Mouse (Mus musculus): ENCODE results near the gene Pcsk5. TPM values are rescaled to one million over a fixed set of nuclear protein-coding genes. Genes with fewer than 3 reads are reported as not detected.

Pcsk5 gene
- polyA plus RNA-seq, 1 experiment: not detected

DNA sequence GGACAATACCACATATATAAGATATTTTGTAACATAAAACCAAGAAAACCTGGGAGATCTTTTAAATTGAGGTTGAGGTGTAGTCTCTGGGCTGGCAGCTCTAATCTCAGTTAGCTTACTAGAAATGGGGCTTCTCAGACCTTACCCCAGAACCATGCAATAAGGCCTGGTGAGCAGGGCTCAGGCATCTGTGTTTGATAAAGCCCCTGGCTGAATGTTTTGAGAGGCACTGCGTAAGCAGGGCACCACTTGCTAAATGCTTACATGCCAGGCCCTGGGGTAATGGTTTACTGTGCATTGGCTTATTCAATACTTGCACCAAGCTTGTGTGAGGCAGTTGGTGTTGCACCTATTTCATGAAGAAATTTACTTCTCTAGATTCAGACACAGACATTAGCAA, 247.1 kb downstream of the Pcsk5 start:
- Histone ChIP-seq H3K27me3 (ENCODE audit: control insufficient read depth, insufficient read depth, insufficient read length) (no peaks in the 10 kb centered on the region), H3K4me2 (ENCODE audit: low read depth) (no peak overlapping the region), H3K79me2 (ENCODE audit: control insufficient read depth, insufficient read depth) (no peaks in the 10 kb centered on the region), H3ac (ENCODE audit: control insufficient read depth, insufficient read length) (no peak overlapping the region), H3K4me3 (no peak overlapping the region), H3K36me3 (ENCODE audit: control insufficient read depth, insufficient read depth) (no peaks in the 10 kb centered on the region)
- TF ChIP-seq CEBPB (IDR thresholded peaks at IDR 0.05; ENCODE audit: insufficient read depth, poor library complexity, severe bottlenecking) (no peak), MYOG (IDR thresholded peaks at IDR 0.05; ENCODE audit: control insufficient read depth in 1 of 3, insufficient read depth in 1 of 3, insufficient read length in 2 of 3, low read depth in 2 of 3) (no peak), USF1 (IDR thresholded peaks at IDR 0.05; ENCODE audit: low read depth) (no peak), TCF3 (IDR thresholded peaks at IDR 0.05; ENCODE audit: insufficient read length, low read depth) (no peak), TCF12 (IDR thresholded peaks at IDR 0.05; ENCODE audit: insufficient read depth, poor library complexity, severe bottlenecking) (no peak), E2F4 (IDR thresholded peaks at IDR 0.05; ENCODE audit: insufficient read depth) (no peak), REST (IDR thresholded peaks at IDR 0.05; ENCODE audit: insufficient read depth, insufficient read length) (no peak), POLR2A (IDR thresholded peaks at IDR 0.05; ENCODE audit: insufficient read length, low read depth) (no peak), MYOD1 (IDR thresholded peaks at IDR 0.05; ENCODE audit: control insufficient read depth in 1 of 3, insufficient read length in 2 of 3, low read depth in 2 of 3) (no peak), POLR2AphosphoS2 (IDR thresholded peaks at IDR 0.05; ENCODE audit: insufficient read length, low read depth) (no peak), SRF (IDR thresholded peaks at IDR 0.05; ENCODE audit: control insufficient read depth, insufficient read length, low read depth) (no peak), MAX (IDR thresholded peaks at IDR 0.05; ENCODE audit: low read depth) (no peak)

DNA sequence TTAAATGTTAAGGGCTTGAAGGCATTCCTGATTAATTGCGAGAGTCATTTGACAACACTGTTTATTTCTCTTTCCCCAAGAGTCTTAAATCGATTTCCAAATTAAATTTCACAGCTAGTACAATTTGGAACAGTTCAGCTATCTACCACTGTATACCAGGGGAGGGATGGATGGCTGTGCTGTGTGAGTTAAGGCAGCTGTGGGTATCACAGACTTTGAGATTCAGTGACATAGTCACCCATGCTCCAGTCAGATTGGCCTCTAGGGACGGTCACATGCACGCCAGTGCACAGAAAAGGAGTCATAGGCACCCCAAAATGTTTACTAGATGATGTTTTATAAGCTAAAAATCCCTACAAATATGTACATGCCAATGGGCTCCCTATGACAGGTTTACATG, 260.0 kb downstream of the Pcsk5 start:
- no peaks in the 10 kb centered on the region for H3K36me3 ChIP-seq (ENCODE audit: control insufficient read depth, insufficient read depth)
- H3K4me2 ChIP-seq (ENCODE audit: low read depth): no peak overlapping the region
- H3K27me3 ChIP-seq (ENCODE audit: control insufficient read depth, insufficient read depth, insufficient read length): no peaks in the 10 kb centered on the region
- no peak overlapping the region for H3K4me3 ChIP-seq
- H3ac ChIP-seq (ENCODE audit: control insufficient read depth, insufficient read length): no peak overlapping the region
- TF ChIP-seq REST (IDR thresholded peaks at IDR 0.05; ENCODE audit: insufficient read depth, insufficient read length): no peak
- TF ChIP-seq MAX (IDR thresholded peaks at IDR 0.05; ENCODE audit: low read depth): no peak
- TF ChIP-seq TCF12 (IDR thresholded peaks at IDR 0.05; ENCODE audit: insufficient read depth, poor library complexity, severe bottlenecking): no peak
- no peak for TF ChIP-seq TCF3 (IDR thresholded peaks at IDR 0.05; ENCODE audit: insufficient read length, low read depth)
- TF ChIP-seq SRF (IDR thresholded peaks at IDR 0.05; ENCODE audit: control insufficient read depth, insufficient read length, low read depth): no peak
- TF ChIP-seq CEBPB (IDR thresholded peaks at IDR 0.05; ENCODE audit: insufficient read depth, poor library complexity, severe bottlenecking): no peak
- TF ChIP-seq MYOG (IDR thresholded peaks at IDR 0.05; ENCODE audit: control insufficient read depth in 1 of 3, insufficient read depth in 1 of 3, insufficient read length in 2 of 3, low read depth in 2 of 3): no peak
- H3K79me2 ChIP-seq (ENCODE audit: control insufficient read depth, insufficient read depth): no peaks in the 10 kb centered on the region

DNA sequence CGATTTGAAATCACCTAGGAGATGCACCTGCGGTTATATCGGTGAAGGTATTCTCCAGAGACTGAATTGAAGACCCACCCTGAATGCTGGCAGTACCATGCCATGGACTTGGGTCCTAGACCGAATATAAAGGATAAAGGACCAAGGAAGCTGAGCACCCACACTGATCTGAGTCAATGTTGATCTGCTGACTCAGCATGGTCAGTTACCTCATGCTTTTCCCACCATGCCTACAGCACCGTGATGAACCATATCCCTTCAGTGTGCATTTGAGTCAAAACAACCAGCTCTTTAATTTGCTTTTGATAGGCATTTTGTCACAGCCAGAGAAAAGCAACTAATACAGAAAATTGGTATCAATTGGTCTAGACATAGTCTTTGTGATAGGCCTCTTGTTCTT, 262.9 kb downstream of the Pcsk5 start:
- TF ChIP-seq TCF3 (IDR thresholded peaks at IDR 0.05; ENCODE audit: insufficient read length, low read depth): no peak
- no peak for TF ChIP-seq MAX (IDR thresholded peaks at IDR 0.05; ENCODE audit: low read depth)
- no peak for TF ChIP-seq REST (IDR thresholded peaks at IDR 0.05; ENCODE audit: insufficient read depth, insufficient read length)
- TF ChIP-seq MYOD1 (IDR thresholded peaks at IDR 0.05; ENCODE audit: control insufficient read depth in 1 of 3, insufficient read length in 2 of 3, low read depth in 2 of 3): no peak
- TF ChIP-seq E2F4 (IDR thresholded peaks at IDR 0.05; ENCODE audit: insufficient read depth): no peak
- no peak for TF ChIP-seq USF1 (IDR thresholded peaks at IDR 0.05; ENCODE audit: low read depth)
- no peak for TF ChIP-seq MYOG (IDR thresholded peaks at IDR 0.05; ENCODE audit: control insufficient read depth in 1 of 3, insufficient read depth in 1 of 3, insufficient read length in 2 of 3, low read depth in 2 of 3)
- TF ChIP-seq POLR2AphosphoS2 (IDR thresholded peaks at IDR 0.05; ENCODE audit: insufficient read length, low read depth): no peak
- H3K27me3 ChIP-seq (ENCODE audit: control insufficient read depth, insufficient read depth, insufficient read length): no peaks in the 10 kb centered on the region
- no peaks in the 10 kb centered on the region for H3K36me3 ChIP-seq (ENCODE audit: control insufficient read depth, insufficient read depth)
- no peak overlapping the region for H3ac ChIP-seq (ENCODE audit: control insufficient read depth, insufficient read length)
- no peak overlapping the region for H3K4me3 ChIP-seq
- H3K4me2 ChIP-seq (ENCODE audit: low read depth): no peak overlapping the region
- no peaks in the 10 kb centered on the region for H3K79me2 ChIP-seq (ENCODE audit: control insufficient read depth, insufficient read depth)

DNA sequence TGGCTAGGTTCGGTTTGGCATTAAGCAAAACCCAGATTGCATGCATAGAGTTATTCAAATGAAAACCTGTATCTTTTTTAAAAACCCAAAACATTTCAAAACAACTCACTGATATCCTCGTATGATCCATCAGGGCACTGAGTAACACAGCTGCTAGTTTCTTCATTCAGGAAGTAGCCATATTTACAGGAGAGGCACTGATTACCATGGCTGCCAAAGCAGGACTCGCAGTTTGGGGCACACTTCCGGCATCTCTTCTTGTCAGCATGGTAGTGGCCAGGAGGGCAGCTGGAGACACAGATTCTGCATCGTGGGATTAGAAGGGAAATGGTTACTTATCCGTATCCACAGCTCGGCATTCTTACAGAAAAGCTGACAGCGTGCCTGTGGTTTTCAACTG, 265.1 kb downstream of the Pcsk5 start:
- Histone ChIP-seq H3ac (ENCODE audit: control insufficient read depth, insufficient read length) (no peak overlapping the region), H3K4me3 (no peak overlapping the region), H3K79me2 (ENCODE audit: control insufficient read depth, insufficient read depth) (no peaks in the 10 kb centered on the region), H3K36me3 (ENCODE audit: control insufficient read depth, insufficient read depth) (no peaks in the 10 kb centered on the region), H3K27me3 (ENCODE audit: control insufficient read depth, insufficient read depth, insufficient read length) (no peaks in the 10 kb centered on the region), H3K4me2 (ENCODE audit: low read depth) (no peak overlapping the region)
- no peak for TF ChIP-seq POLR2AphosphoS2 (IDR thresholded peaks at IDR 0.05; ENCODE audit: insufficient read length, low read depth)
- no peak for TF ChIP-seq CEBPB (IDR thresholded peaks at IDR 0.05; ENCODE audit: insufficient read depth, poor library complexity, severe bottlenecking)
- no peak for TF ChIP-seq MYOG (IDR thresholded peaks at IDR 0.05; ENCODE audit: control insufficient read depth in 1 of 3, insufficient read depth in 1 of 3, insufficient read length in 2 of 3, low read depth in 2 of 3)
- no peak for TF ChIP-seq USF1 (IDR thresholded peaks at IDR 0.05; ENCODE audit: low read depth)

DNA sequence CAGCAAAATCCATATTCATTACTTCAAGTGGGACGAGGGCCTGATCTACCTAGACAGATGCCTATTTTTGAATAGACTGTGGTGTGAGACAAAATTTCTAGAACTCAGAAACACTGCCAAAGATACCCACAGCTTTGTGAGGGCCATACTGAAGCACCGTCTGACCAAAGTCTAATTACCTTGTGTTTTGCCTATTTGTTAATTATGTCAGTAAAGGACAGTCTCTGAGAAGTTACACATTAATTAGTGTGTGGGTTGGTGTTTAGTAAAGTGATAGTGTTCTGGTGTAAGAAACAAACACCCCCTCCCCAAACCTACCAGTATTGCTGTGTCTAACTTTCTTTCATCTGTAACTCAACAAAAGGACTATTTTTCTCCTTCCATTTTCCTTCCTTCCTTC, 266.5 kb downstream of the Pcsk5 start:
- no peaks in the 10 kb centered on the region for H3K36me3 ChIP-seq (ENCODE audit: control insufficient read depth, insufficient read depth)
- no peaks in the 10 kb centered on the region for H3K79me2 ChIP-seq (ENCODE audit: control insufficient read depth, insufficient read depth)
- no peak overlapping the region for H3K4me3 ChIP-seq
- H3K27me3 ChIP-seq (ENCODE audit: control insufficient read depth, insufficient read depth, insufficient read length): no peaks in the 10 kb centered on the region
- no peak overlapping the region for H3K4me2 ChIP-seq (ENCODE audit: low read depth)
- no peak for TF ChIP-seq MAX (IDR thresholded peaks at IDR 0.05; ENCODE audit: low read depth)
- no peak for TF ChIP-seq USF1 (IDR thresholded peaks at IDR 0.05; ENCODE audit: low read depth)
- no peak for TF ChIP-seq TCF12 (IDR thresholded peaks at IDR 0.05; ENCODE audit: insufficient read depth, poor library complexity, severe bottlenecking)
- TF ChIP-seq POLR2A (IDR thresholded peaks at IDR 0.05; ENCODE audit: insufficient read length, low read depth): no peak
- no peak for TF ChIP-seq REST (IDR thresholded peaks at IDR 0.05; ENCODE audit: insufficient read depth, insufficient read length)
- TF ChIP-seq CEBPB (IDR thresholded peaks at IDR 0.05; ENCODE audit: insufficient read depth, poor library complexity, severe bottlenecking): no peak
- no peak for TF ChIP-seq E2F4 (IDR thresholded peaks at IDR 0.05; ENCODE audit: insufficient read depth)
- no peak for TF ChIP-seq POLR2AphosphoS2 (IDR thresholded peaks at IDR 0.05; ENCODE audit: insufficient read length, low read depth)
- TF ChIP-seq SRF (IDR thresholded peaks at IDR 0.05; ENCODE audit: control insufficient read depth, insufficient read length, low read depth): no peak
- TF ChIP-seq MYOG (IDR thresholded peaks at IDR 0.05; ENCODE audit: control insufficient read depth in 1 of 3, insufficient read depth in 1 of 3, insufficient read length in 2 of 3, low read depth in 2 of 3): no peak
- no peak for TF ChIP-seq MYOD1 (IDR thresholded peaks at IDR 0.05; ENCODE audit: control insufficient read depth in 1 of 3, insufficient read length in 2 of 3, low read depth in 2 of 3)
- TF ChIP-seq TCF3 (IDR thresholded peaks at IDR 0.05; ENCODE audit: insufficient read length, low read depth): no peak
- no peak overlapping the region for H3ac ChIP-seq (ENCODE audit: control insufficient read depth, insufficient read length)

All from myocyte (in vitro differentiated cells).